Mouse (Mus musculus): Measurements from ENCODE around the gene Cilp2. TPM values are rescaled to one million over a fixed set of nuclear protein-coding genes. Genes with fewer than 3 reads are reported as not detected.

The Cilp2 gene
- polyA plus RNA-seq, 1 experiment from 2014 or later, result 0.29 TPM

GRCm38 (mm10) chr8:69919876-69920662 lies 32.6 kb upstream of the Cilp2 start:
- no peaks in the 10 kb centered on the region for H3K9me3 ChIP-seq (replicated peaks; ENCODE audit: control insufficient read depth, low read length)
- no peaks in the 10 kb centered on the region for H3K27me3 ChIP-seq (ENCODE audit: control insufficient read depth, insufficient read depth, low read length)
- H3K9ac ChIP-seq (ENCODE audit: low read length), result no peak overlapping the region
- ATAC-seq (replicated peaks; ENCODE audit: extremely low read depth, insufficient read depth, low FRiP score), result no peak; the same call in 1 of the 2 replicates
- H3K4me2 ChIP-seq (ENCODE audit: low read depth, low read length), result 0 out of 2 replicates have a peak overlapping the region, but pooled peaks have one; percentile 1
- peaks cover 11% of the 10 kb centered on the region for H3K36me3 ChIP-seq (ENCODE audit: control insufficient read depth, insufficient read depth)
- WGBS, result 35% methylated on average over 11 of the region's 11 CpGs
- H3K27ac ChIP-seq (ENCODE audit: low read length), result peak overlapping the region; percentile 62
- peaks cover 31% of the 10 kb centered on the region for H3K4me1 ChIP-seq (ENCODE audit: control insufficient read depth, insufficient read depth, low read length)
- 0 out of 2 replicates have a peak overlapping the region, but pooled peaks have one; percentile 1 for H3K4me3 ChIP-seq (ENCODE audit: low read length)

GRCm38 (mm10) chr8:69919010-69919409 lies 31.5 kb upstream of the Cilp2 start:
- ATAC-seq (replicated peaks; ENCODE audit: extremely low read depth, insufficient read depth, low FRiP score), result peak; percentile 37
- Histone ChIP-seq H3K9me3 (replicated peaks; ENCODE audit: control insufficient read depth, low read length) (no peaks in the 10 kb centered on the region), H3K9ac (ENCODE audit: low read length) (no peak overlapping the region), H3K27me3 (ENCODE audit: control insufficient read depth, insufficient read depth, low read length) (no peaks in the 10 kb centered on the region), H3K4me3 (ENCODE audit: low read length) (no peak overlapping the region), H3K4me2 (ENCODE audit: low read depth, low read length) (no peak overlapping the region), H3K4me1 (ENCODE audit: control insufficient read depth, insufficient read depth, low read length) (peaks cover 33% of the 10 kb centered on the region), H3K36me3 (ENCODE audit: control insufficient read depth, insufficient read depth) (peaks cover 17% of the 10 kb centered on the region), H3K27ac (ENCODE audit: low read length) (peak overlapping the region; percentile 14; the same call in 1 of the 2 replicates)
- 50% methylated on average over 1 of the region's 1 CpGs for WGBS

GRCm38 (mm10) chr8:69918506-69918905 lies 31.0 kb upstream of the Cilp2 start:
- H3K9me3 ChIP-seq (replicated peaks; ENCODE audit: control insufficient read depth, low read length), result no peaks in the 10 kb centered on the region
- H3K4me2 ChIP-seq (ENCODE audit: low read depth, low read length), result no peak overlapping the region
- H3K4me1 ChIP-seq (ENCODE audit: control insufficient read depth, insufficient read depth, low read length), result peaks cover 28% of the 10 kb centered on the region
- no peak overlapping the region for H3K27ac ChIP-seq (ENCODE audit: low read length)
- ATAC-seq (replicated peaks; ENCODE audit: extremely low read depth, insufficient read depth, low FRiP score), result no peak
- H3K9ac ChIP-seq (ENCODE audit: low read length), result no peak overlapping the region
- H3K4me3 ChIP-seq (ENCODE audit: low read length), result no peak overlapping the region
- no peaks in the 10 kb centered on the region for H3K27me3 ChIP-seq (ENCODE audit: control insufficient read depth, insufficient read depth, low read length)
- peaks cover 21% of the 10 kb centered on the region for H3K36me3 ChIP-seq (ENCODE audit: control insufficient read depth, insufficient read depth)

GRCm38 (mm10) chr8:69915748-69916147 lies 28.3 kb upstream of the Cilp2 start:
- peak; percentile 90 for ATAC-seq (replicated peaks; ENCODE audit: extremely low read depth, insufficient read depth, low FRiP score)
- peak overlapping the region; percentile 59 for H3K9ac ChIP-seq (ENCODE audit: low read length)
- peaks cover 45% of the 10 kb centered on the region for H3K36me3 ChIP-seq (ENCODE audit: control insufficient read depth, insufficient read depth)
- WGBS, result 23% methylated on average over 5 of the region's 5 CpGs
- no peaks in the 10 kb centered on the region for H3K27me3 ChIP-seq (ENCODE audit: control insufficient read depth, insufficient read depth, low read length)
- peak overlapping the region; percentile 31 for H3K4me2 ChIP-seq (ENCODE audit: low read depth, low read length)
- H3K9me3 ChIP-seq (replicated peaks; ENCODE audit: control insufficient read depth, low read length), result no peaks in the 10 kb centered on the region
- H3K27ac ChIP-seq (ENCODE audit: low read length), result peak overlapping the region; percentile 91
- no peak overlapping the region for H3K4me3 ChIP-seq (ENCODE audit: low read length)
- H3K4me1 ChIP-seq (ENCODE audit: control insufficient read depth, insufficient read depth, low read length), result peaks cover 25% of the 10 kb centered on the region

GRCm38 (mm10) chr8:69914526-69914925 lies 27.0 kb upstream of the Cilp2 start:
- no peak overlapping the region for H3K4me2 ChIP-seq (ENCODE audit: low read depth, low read length)
- H3K4me3 ChIP-seq (ENCODE audit: low read length), result no peak overlapping the region
- peaks cover 18% of the 10 kb centered on the region for H3K4me1 ChIP-seq (ENCODE audit: control insufficient read depth, insufficient read depth, low read length)
- H3K27me3 ChIP-seq (ENCODE audit: control insufficient read depth, insufficient read depth, low read length), result no peaks in the 10 kb centered on the region
- peaks cover 56% of the 10 kb centered on the region for H3K36me3 ChIP-seq (ENCODE audit: control insufficient read depth, insufficient read depth)
- WGBS, result 70% methylated on average over 4 of the region's 4 CpGs
- ATAC-seq (replicated peaks; ENCODE audit: extremely low read depth, insufficient read depth, low FRiP score), result no peak
- H3K27ac ChIP-seq (ENCODE audit: low read length), result peak overlapping the region; percentile 91; the same call in 1 of the 2 replicates
- no peaks in the 10 kb centered on the region for H3K9me3 ChIP-seq (replicated peaks; ENCODE audit: control insufficient read depth, low read length)
- no peak overlapping the region for H3K9ac ChIP-seq (ENCODE audit: low read length)

GRCm38 (mm10) chr8:69912478-69913074 lies 25.1 kb upstream of the Cilp2 start:
- no peak overlapping the region for H3K9ac ChIP-seq (ENCODE audit: low read length)
- H3K4me1 ChIP-seq (ENCODE audit: control insufficient read depth, insufficient read depth, low read length), result peaks cover 15% of the 10 kb centered on the region
- ATAC-seq (replicated peaks; ENCODE audit: extremely low read depth, insufficient read depth, low FRiP score), result no peak
- no peak overlapping the region for H3K4me2 ChIP-seq (ENCODE audit: low read depth, low read length)
- WGBS, result 88% methylated on average over 12 of the region's 12 CpGs
- no peaks in the 10 kb centered on the region for H3K9me3 ChIP-seq (replicated peaks; ENCODE audit: control insufficient read depth, low read length)
- no peak overlapping the region for H3K4me3 ChIP-seq (ENCODE audit: low read length)
- H3K36me3 ChIP-seq (ENCODE audit: control insufficient read depth, insufficient read depth), result peaks cover 73% of the 10 kb centered on the region
- H3K27me3 ChIP-seq (ENCODE audit: control insufficient read depth, insufficient read depth, low read length), result no peaks in the 10 kb centered on the region
- no peak overlapping the region for H3K27ac ChIP-seq (ENCODE audit: low read length)

- no peak overlapping the region for H3K9ac ChIP-seq (ENCODE audit: low read length)
- 91% methylated on average over 13 of the region's 13 CpGs for WGBS
- H3K27me3 ChIP-seq (ENCODE audit: control insufficient read depth, insufficient read depth, low read length), result no peaks in the 10 kb centered on the region
- no peak overlapping the region for H3K4me3 ChIP-seq (ENCODE audit: low read length)
- H3K4me1 ChIP-seq (ENCODE audit: control insufficient read depth, insufficient read depth, low read length), result peaks cover 15% of the 10 kb centered on the region
- H3K27ac ChIP-seq (ENCODE audit: low read length), result no peak overlapping the region
- no peak overlapping the region for H3K4me2 ChIP-seq (ENCODE audit: low read depth, low read length)
- ATAC-seq (replicated peaks; ENCODE audit: extremely low read depth, insufficient read depth, low FRiP score), result no peak
- no peaks in the 10 kb centered on the region for H3K9me3 ChIP-seq (replicated peaks; ENCODE audit: control insufficient read depth, low read length)
- H3K36me3 ChIP-seq (ENCODE audit: control insufficient read depth, insufficient read depth), result peaks cover 67% of the 10 kb centered on the region
These were observed 24.4 kb upstream of the Cilp2 start for GRCm38 (mm10) chr8:69911917-69912316.

GRCm38 (mm10) chr8:69907106-69907505 lies 19.6 kb upstream of the Cilp2 start:
- H3K36me3 ChIP-seq (ENCODE audit: control insufficient read depth, insufficient read depth), result peaks cover 41% of the 10 kb centered on the region
- 75% methylated on average over 2 of the region's 2 CpGs for WGBS

GRCm38 (mm10) chr8:69906260-69906659 lies 18.8 kb upstream of the Cilp2 start:
- ATAC-seq (replicated peaks; ENCODE audit: extremely low read depth, insufficient read depth, low FRiP score), result no peak
- Histone ChIP-seq H3K27ac (ENCODE audit: low read length) (no peak overlapping the region), H3K4me1 (ENCODE audit: control insufficient read depth, insufficient read depth, low read length) (peaks cover 24% of the 10 kb centered on the region), H3K4me3 (ENCODE audit: low read length) (no peak overlapping the region), H3K9me3 (replicated peaks; ENCODE audit: control insufficient read depth, low read length) (no peaks in the 10 kb centered on the region), H3K4me2 (ENCODE audit: low read depth, low read length) (no peak overlapping the region), H3K27me3 (ENCODE audit: control insufficient read depth, insufficient read depth, low read length) (no peaks in the 10 kb centered on the region), H3K9ac (ENCODE audit: low read length) (no peak overlapping the region), H3K36me3 (ENCODE audit: control insufficient read depth, insufficient read depth) (peaks cover 32% of the 10 kb centered on the region)
- 82% methylated on average over 2 of the region's 2 CpGs for WGBS

More at GRCm38 (mm10) chr8:69907106-69907505, 19.6 kb upstream of the Cilp2 start:
- ATAC-seq (replicated peaks; ENCODE audit: extremely low read depth, insufficient read depth, low FRiP score), result no peak
- no peak overlapping the region for H3K4me3 ChIP-seq (ENCODE audit: low read length)
- H3K27ac ChIP-seq (ENCODE audit: low read length), result no peak overlapping the region
- H3K4me1 ChIP-seq (ENCODE audit: control insufficient read depth, insufficient read depth, low read length), result peaks cover 20% of the 10 kb centered on the region
- no peaks in the 10 kb centered on the region for H3K9me3 ChIP-seq (replicated peaks; ENCODE audit: control insufficient read depth, low read length)
- H3K27me3 ChIP-seq (ENCODE audit: control insufficient read depth, insufficient read depth, low read length), result no peaks in the 10 kb centered on the region
- H3K9ac ChIP-seq (ENCODE audit: low read length), result no peak overlapping the region
- H3K4me2 ChIP-seq (ENCODE audit: low read depth, low read length), result no peak overlapping the region

All from heart, embryonic 16.5 days (tissue).